Mouse (Mus musculus): Measurements from ENCODE around the gene Mtcl1. TPM values are rescaled to one million over a fixed set of nuclear protein-coding genes. Genes with fewer than 3 reads are reported as not detected.

The Mtcl1 gene
- total and polyA plus RNA-seq, 3 experiments = not detected

DNA sequence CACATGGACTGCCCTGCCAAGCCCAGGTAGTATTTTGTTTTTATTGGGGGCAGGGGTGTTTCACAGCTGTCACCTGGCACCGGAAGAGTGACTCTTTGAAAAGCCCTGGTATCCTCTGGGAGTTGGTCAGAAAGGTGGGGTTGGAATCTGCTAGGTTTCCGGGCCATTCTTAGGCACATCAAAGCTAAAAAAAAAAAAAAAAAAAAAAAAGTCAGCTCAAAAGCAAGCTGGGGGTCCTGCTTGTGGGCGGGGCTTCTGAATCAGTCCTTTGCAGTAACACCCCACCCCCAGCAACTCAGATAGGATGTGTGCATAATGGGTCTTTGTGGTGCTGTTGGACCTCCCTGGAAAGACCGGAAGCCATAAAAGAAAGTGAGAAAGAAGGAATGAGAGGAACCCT lies 148.3 kb downstream of the Mtcl1 start:
- TF ChIP-seq RAD21 (IDR thresholded peaks at IDR 0.05; ENCODE audit: low read depth, low read length) (no peak), CHD1 (IDR thresholded peaks at IDR 0.05; ENCODE audit: low read depth, low read length) (no peak)
- Histone ChIP-seq H3K27me3 (replicated peaks) (no peaks in the 10 kb centered on the region), H3K27ac (ENCODE audit: insufficient read depth, low read depth) (no peak overlapping the region), H3K4me1 (ENCODE audit: control insufficient read depth in 1 of 2, insufficient read depth in 2 of 2) (no peaks in the 10 kb centered on the region), H3K9me3 (replicated peaks; ENCODE audit: low read length) (peaks cover 30% of the 10 kb centered on the region), H3K79me2 (replicated peaks; ENCODE audit: control insufficient read depth, extremely low read depth, insufficient read depth, poor library complexity, severe bottlenecking) (no peaks in the 10 kb centered on the region), H3K9ac (ENCODE audit: insufficient read depth, low read depth) (no peak overlapping the region), H3K4me3 (replicated peaks in 1 of 3; ENCODE audit: low read depth in 2 of 3, low read length in 2 of 3, poor library complexity in 1 of 3) (no peak overlapping the region), H3K4me2 (ENCODE audit: insufficient read depth, low read depth, poor library complexity, severe bottlenecking) (no peak overlapping the region), H3K36me3 (replicated peaks in 1 of 2; ENCODE audit: control insufficient read depth in 1 of 2, insufficient read depth in 1 of 2, low read length in 1 of 2) (no peaks in the 10 kb centered on the region)
- DNase-seq (ENCODE audit: extremely low read depth) = no peak
- dilution Hi-C loops (cut with MboI; ENCODE audit: extremely low pct_ligation_motif_present, extremely low pct_unique_long_range_greater_than_20kb, low sequenced_read_pairs) = no loop called here
- in situ Hi-C loops (cut with MboI; ENCODE audit: low pct_ligation_motif_present, low pct_unique_long_range_greater_than_20kb, low sequenced_read_pairs) = no loop called here

DNA sequence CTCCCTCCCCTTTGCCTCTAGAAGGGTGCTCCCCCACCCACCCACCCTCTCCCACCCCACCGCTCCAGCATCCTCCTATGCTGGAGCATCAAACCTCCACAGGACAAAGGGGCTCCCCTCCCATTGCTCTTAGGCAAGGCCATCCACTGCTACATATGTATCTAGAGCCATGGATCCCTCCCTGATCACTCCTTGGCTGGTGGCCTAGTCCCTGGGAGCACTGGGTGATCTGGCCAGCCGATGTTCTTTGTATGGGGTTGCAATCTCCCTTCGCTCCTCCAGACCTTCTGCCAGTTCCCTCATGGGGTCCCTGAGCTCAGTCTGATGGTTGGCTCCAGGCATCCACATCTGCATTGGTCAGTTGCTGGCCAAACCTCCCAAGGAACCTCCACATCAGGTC lies 151.8 kb downstream of the Mtcl1 start:
- Histone ChIP-seq H3K36me3 (replicated peaks in 1 of 2; ENCODE audit: control insufficient read depth in 1 of 2, insufficient read depth in 1 of 2, low read length in 1 of 2) (no peaks in the 10 kb centered on the region), H3K4me3 (replicated peaks in 1 of 3; ENCODE audit: low read depth in 2 of 3, low read length in 2 of 3, poor library complexity in 1 of 3) (no peak overlapping the region), H3K79me2 (replicated peaks; ENCODE audit: control insufficient read depth, extremely low read depth, insufficient read depth, poor library complexity, severe bottlenecking) (no peaks in the 10 kb centered on the region), H3K9ac (ENCODE audit: insufficient read depth, low read depth) (no peak overlapping the region), H3K4me1 (ENCODE audit: control insufficient read depth in 1 of 2, insufficient read depth in 2 of 2) (no peaks in the 10 kb centered on the region), H3K27ac (ENCODE audit: insufficient read depth, low read depth) (no peak overlapping the region), H3K4me2 (ENCODE audit: insufficient read depth, low read depth, poor library complexity, severe bottlenecking) (no peak overlapping the region), H3K27me3 (replicated peaks) (no peaks in the 10 kb centered on the region), H3K9me3 (replicated peaks; ENCODE audit: low read length) (peaks cover 65% of the 10 kb centered on the region)
- DNase-seq (ENCODE audit: extremely low read depth) = no peak
- TF ChIP-seq NELFE (IDR thresholded peaks at IDR 0.05; ENCODE audit: low read depth, low read length) = no peak
- TF ChIP-seq MEF2A (IDR thresholded peaks at IDR 0.05; ENCODE audit: borderline replicate concordance, low read depth, low read length) = no peak
- no peak for TF ChIP-seq CHD1 (IDR thresholded peaks at IDR 0.05; ENCODE audit: low read depth, low read length)
- TF ChIP-seq SIN3A (IDR thresholded peaks at IDR 0.05; ENCODE audit: low read length) = no peak
- TF ChIP-seq CTCF (conservative IDR thresholded peaks at IDR 0.05 in 1 of 2, IDR thresholded peaks at IDR 0.05 in 1 of 2; ENCODE audit: low read depth in 2 of 2, low read length in 2 of 2) = no peak
- TF ChIP-seq MAFK (IDR thresholded peaks at IDR 0.05; ENCODE audit: insufficient replicate concordance, low read length) = no peak
- no peak for TF ChIP-seq ZC3H11A (IDR thresholded peaks at IDR 0.05; ENCODE audit: low read depth, low read length)
- TF ChIP-seq ZMIZ1 (IDR thresholded peaks at IDR 0.05; ENCODE audit: low read depth, low read length) = no peak
- in situ Hi-C loops (cut with MboI; ENCODE audit: low pct_ligation_motif_present, low pct_unique_long_range_greater_than_20kb, low sequenced_read_pairs) = no loop called here
- dilution Hi-C loops (cut with MboI; ENCODE audit: extremely low pct_ligation_motif_present, extremely low pct_unique_long_range_greater_than_20kb, low sequenced_read_pairs) = no loop called here

DNA sequence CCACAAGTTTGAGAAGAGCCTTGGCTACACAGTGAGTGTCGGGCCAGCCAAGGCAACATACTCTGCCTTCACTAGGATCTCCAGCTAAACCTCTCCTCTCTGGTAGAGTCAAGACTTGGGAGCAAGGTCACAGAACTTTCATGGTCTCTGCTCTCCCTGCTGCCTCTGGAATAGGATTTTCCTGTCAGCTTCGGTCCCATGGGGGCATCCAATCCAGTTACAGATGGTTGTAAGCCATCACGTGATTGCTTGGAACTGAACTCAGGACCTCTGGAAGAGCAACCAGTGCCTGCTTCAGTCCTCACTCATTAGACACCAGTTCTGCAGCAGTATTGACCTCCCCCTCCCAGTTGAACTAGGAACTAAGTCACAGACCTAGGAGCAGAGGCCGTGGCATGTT lies 156.0 kb downstream of the Mtcl1 start:
- no peaks in the 10 kb centered on the region for H3K79me2 ChIP-seq (replicated peaks; ENCODE audit: control insufficient read depth, extremely low read depth, insufficient read depth, poor library complexity, severe bottlenecking)
- no peak overlapping the region for H3K27ac ChIP-seq (ENCODE audit: insufficient read depth, low read depth)
- H3K36me3 ChIP-seq (replicated peaks in 1 of 2; ENCODE audit: control insufficient read depth in 1 of 2, insufficient read depth in 1 of 2, low read length in 1 of 2) = no peaks in the 10 kb centered on the region
- H3K4me3 ChIP-seq (replicated peaks in 1 of 3; ENCODE audit: low read depth in 2 of 3, low read length in 2 of 3, poor library complexity in 1 of 3) = no peak overlapping the region
- in situ Hi-C loops (cut with MboI; ENCODE audit: low pct_ligation_motif_present, low pct_unique_long_range_greater_than_20kb, low sequenced_read_pairs) = no loop called here
- DNase-seq (ENCODE audit: extremely low read depth) = no peak
- no peak overlapping the region for H3K9ac ChIP-seq (ENCODE audit: insufficient read depth, low read depth)
- no peaks in the 10 kb centered on the region for H3K27me3 ChIP-seq (replicated peaks)
- peaks cover 64% of the 10 kb centered on the region for H3K9me3 ChIP-seq (replicated peaks; ENCODE audit: low read length)
- dilution Hi-C loops (cut with MboI; ENCODE audit: extremely low pct_ligation_motif_present, extremely low pct_unique_long_range_greater_than_20kb, low sequenced_read_pairs) = no loop called here
- no peak overlapping the region for H3K4me2 ChIP-seq (ENCODE audit: insufficient read depth, low read depth, poor library complexity, severe bottlenecking)
- H3K4me1 ChIP-seq (ENCODE audit: control insufficient read depth in 1 of 2, insufficient read depth in 2 of 2) = no peaks in the 10 kb centered on the region
- TF ChIP-seq JUN (IDR thresholded peaks at IDR 0.05; ENCODE audit: insufficient read depth, low read depth, low read length) (no peak), CTCF (conservative IDR thresholded peaks at IDR 0.05 in 1 of 2, IDR thresholded peaks at IDR 0.05 in 1 of 2; ENCODE audit: low read depth in 2 of 2, low read length in 2 of 2) (no peak), CHD1 (IDR thresholded peaks at IDR 0.05; ENCODE audit: low read depth, low read length) (no peak), GABPA (IDR thresholded peaks at IDR 0.05; ENCODE audit: insufficient replicate concordance, low read depth, low read length) (no peak), MAX (IDR thresholded peaks at IDR 0.05; ENCODE audit: low read length) (no peak), MEF2A (IDR thresholded peaks at IDR 0.05; ENCODE audit: borderline replicate concordance, low read depth, low read length) (no peak), EP300 (IDR thresholded peaks at IDR 0.05; ENCODE audit: low read length) (no peak), BHLHE40 (IDR thresholded peaks at IDR 0.05; ENCODE audit: low read depth, low read length) (no peak), ELF1 (IDR thresholded peaks at IDR 0.05; ENCODE audit: low read depth, low read length) (no peak), ETS1 (conservative IDR thresholded peaks at IDR 0.05; ENCODE audit: low read depth, low read length) (no peak), USF2 (conservative IDR thresholded peaks at IDR 0.05; ENCODE audit: low read depth, low read length) (no peak), NELFE (IDR thresholded peaks at IDR 0.05; ENCODE audit: low read depth, low read length) (no peak), IRF4 (IDR thresholded peaks at IDR 0.05; ENCODE audit: low read depth, low read length) (no peak), MAFK (IDR thresholded peaks at IDR 0.05; ENCODE audit: insufficient replicate concordance, low read length) (no peak), NRF1 (IDR thresholded peaks at IDR 0.05; ENCODE audit: low read depth, low read length) (no peak)

Data from CH12.LX (cell line).